Mouse (Mus musculus): Measurements from ENCODE around the gene Ror2.

GRCm38 (mm10) chr13:53196690-53197089 lies 89.2 kb downstream of the Ror2 start:
- TF ChIP-seq POLR2A (IDR thresholded peaks at IDR 0.05; ENCODE audit: extremely low read depth, insufficient read depth, low read length) (no peak), CTCF (IDR thresholded peaks at IDR 0.05; ENCODE audit: low read depth, low read length) (no peak)

Data from liver, adult 2 months (tissue).